Mouse (Mus musculus) midbrain, postnatal 0 days (tissue): ENCODE measurements around the gene Harbi1. TPM values are rescaled to one million over a fixed set of nuclear protein-coding genes. Genes with fewer than 3 reads are reported as not detected.
A peak's percentile ranks its signal among the peaks of the same experiment; 100 is the strongest.

Experiments used
- ATAC-seq: fragments of 200-750 bp; cut with Nextera tagmentation; 2 replicates; pipeline ENCODE4 v1.8.0; 2017; ENCODE audit warnings: moderate number of reproducible peaks, mild to moderate bottlenecking, moderate TSS enrichment, moderate library complexity; ENCODE audit not compliant: low FRiP score
- DNase-seq: peaks from one replicate; pipeline ENCODE4 v3.0.0-alpha.2; 2015; ENCODE audit warnings: low spot score
- H3K27ac ChIP-seq: fragments of 300-500 bp; sonication (generic); 2 replicates; pipeline ENCODE4 v1.5.1; 2014; ENCODE audit warnings: low read depth, mild to moderate bottlenecking, low read length, mixed read lengths
- H3K27me3 ChIP-seq: fragments of 300-500 bp; sonication (generic); 2 replicates; pipeline ENCODE4 v1.6.1; 2014; ENCODE audit warnings: low read length, control low read depth, mixed read lengths; ENCODE audit not compliant: insufficient read depth
- H3K36me3 ChIP-seq: fragments of 300-500 bp; sonication (generic); 2 replicates; pipeline ENCODE4 v1.6.1; 2014; ENCODE audit warnings: low read length, control low read depth, mixed read lengths; ENCODE audit not compliant: insufficient read depth
- H3K4me1 ChIP-seq: fragments of 300-500 bp; sonication (generic); 2 replicates; pipeline ENCODE4 v1.6.1; 2014; ENCODE audit warnings: mild to moderate bottlenecking, control low read depth, antibody characterized with exemption, low read length, mixed read lengths; ENCODE audit not compliant: insufficient read depth
- H3K4me2 ChIP-seq: fragments of 300-500 bp; sonication (generic); 2 replicates; pipeline ENCODE4 v1.6.1; 2014; ENCODE audit warnings: low read depth, mild to moderate bottlenecking, low read length, mixed read lengths; ENCODE audit not compliant: poor library complexity, severe bottlenecking
- H3K4me3 ChIP-seq: fragments of 300-500 bp; sonication (generic); 2 replicates; pipeline ENCODE4 v1.5.1; 2014; ENCODE audit warnings: low read depth, mild to moderate bottlenecking, low read length, moderate library complexity
- H3K9ac ChIP-seq: fragments of 300-500 bp; sonication (generic); replicated peaks from 2 replicates; pipeline ENCODE4 v1.6.1; 2014; ENCODE audit warnings: mild to moderate bottlenecking, low read length, moderate library complexity, mixed read lengths; ENCODE audit not compliant: poor library complexity, severe bottlenecking
- H3K9me3 ChIP-seq: fragments of 300-500 bp; sonication (generic); 2 replicates; pipeline ENCODE4 v1.6.1; 2016; ENCODE audit warnings: low read length, control low read depth
- CTCF ChIP-seq: IDR thresholded peaks from 2 replicates; pipeline ENCODE4 v1.5.1; 2016; ENCODE audit warnings: antibody characterized with exemption, mild to moderate bottlenecking
- WGBS: fragments of 180-500 bp; shearing (Covaris S2); extraction: QIAGEN DNeasy Blood & Tissue Kit; methylation state at CpG from one replicate; pipeline ENCODE4 v1.1.7; 2014; 5-methylcytosine and 5-hydroxymethylcytosine counted together
- polyA plus RNA-seq: library from polyadenylated mRNA; unstranded; fragments of >200 nt; fragmentation: Nextera tagmentation; extraction: Ambion mirVana; gene quantifications from 2 replicates; pipeline ENCODE4 v1.2.1, GENCODE M21; 2015
- total RNA-seq: library from RNA; depleted of rRNA; stranded (reverse); fragments of >200 nt; gene quantifications from 2 replicates; pipeline ENCODE4 v1.2.3, GENCODE M21; 2014; rRNA removed

The Harbi1 gene
- 11.7 and 16.2 TPM in 2 replicates for total RNA-seq
- 12.3 TPM in 2 replicates for polyA plus RNA-seq

- TF ChIP-seq CTCF = no peak
- Histone ChIP-seq H3K4me3 (peak within 1 kb of the TSS; percentile 89), H3K27ac (peak within 1 kb of the TSS; percentile 74), H3K9ac (peak within 1 kb of the TSS; percentile 81), H3K36me3 (no peaks in the 10 kb centered on the region), H3K4me2 (peak within 1 kb of the TSS; percentile 80), H3K4me1 (peaks cover 4% of the 10 kb centered on the region; the same call in 1 of the 2 replicates), H3K27me3 (no peaks in the 10 kb centered on the region), H3K9me3 (no peaks in the 10 kb centered on the region)
- ATAC-seq = peak; percentile 99
- DNase-seq = peak; percentile 95
- under 1% methylated on average over 66 of the region's 66 CpGs for WGBS
Measured at GRCm38 (mm10) chr2:91710272-91711234, at the start of gene Harbi1, which contains the start of gene Atg13. TSS of gene Harbi1 (plus strand) at chr2:91710852. TSS of gene Atg13 (minus strand) at chr2:91710576.

DNA sequence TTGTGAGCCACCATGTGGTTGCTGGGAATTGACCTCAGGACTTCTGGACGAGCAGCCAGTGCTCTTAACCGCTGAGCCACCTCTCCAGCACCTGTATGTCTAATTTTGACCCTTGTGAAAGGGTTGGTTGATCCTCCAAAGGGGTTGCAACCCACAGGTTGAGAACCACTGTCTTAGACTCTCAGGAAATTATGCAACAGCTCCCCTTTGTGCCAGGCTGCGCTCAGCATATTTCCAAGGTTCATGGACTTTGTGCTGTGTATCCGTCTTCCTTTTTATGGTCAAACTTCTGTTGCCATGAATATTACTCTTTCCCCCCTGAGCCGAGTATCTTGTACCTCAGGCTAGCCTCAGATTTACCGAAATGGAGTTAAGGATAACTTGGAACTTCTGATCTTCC lies 49.7 kb upstream of the Harbi1 start:
- Histone ChIP-seq H3K27ac (no peak overlapping the region), H3K4me2 (no peak overlapping the region), H3K9ac (no peak overlapping the region), H3K9me3 (no peaks in the 10 kb centered on the region), H3K4me3 (no peak overlapping the region), H3K4me1 (no peaks in the 10 kb centered on the region), H3K36me3 (peaks cover 70% of the 10 kb centered on the region), H3K27me3 (no peaks in the 10 kb centered on the region)
- 93% methylated on average over 6 of the region's 6 CpGs for WGBS
- TF ChIP-seq CTCF = no peak
- DNase-seq (no peak), ATAC-seq (no peak)

DNA sequence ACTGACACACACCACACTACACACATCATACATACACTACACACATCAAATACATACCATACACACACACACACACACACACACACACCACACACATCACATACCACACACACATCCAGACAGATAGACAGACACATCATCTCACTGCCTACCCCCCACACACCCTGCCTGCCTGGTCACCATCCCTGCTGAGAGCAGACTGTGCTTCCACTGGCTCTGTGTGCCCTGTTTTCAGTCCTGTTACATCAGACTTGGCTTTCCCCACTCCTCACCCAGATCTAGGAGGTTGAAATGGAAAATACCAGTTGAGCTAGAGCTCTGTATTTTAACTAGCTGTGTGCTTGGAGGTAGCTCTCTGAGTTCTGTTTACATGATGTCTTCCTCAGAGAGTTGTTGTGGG lies 45.9 kb upstream of the Harbi1 start:
- Histone ChIP-seq H3K9me3 (no peaks in the 10 kb centered on the region), H3K4me2 (no peak overlapping the region), H3K27me3 (no peaks in the 10 kb centered on the region), H3K4me1 (no peaks in the 10 kb centered on the region), H3K36me3 (peaks cover 72% of the 10 kb centered on the region), H3K4me3 (no peak overlapping the region), H3K27ac (no peak overlapping the region), H3K9ac (no peak overlapping the region)
- no peak for TF ChIP-seq CTCF
- DNase-seq (no peak), ATAC-seq (no peak)

DNA sequence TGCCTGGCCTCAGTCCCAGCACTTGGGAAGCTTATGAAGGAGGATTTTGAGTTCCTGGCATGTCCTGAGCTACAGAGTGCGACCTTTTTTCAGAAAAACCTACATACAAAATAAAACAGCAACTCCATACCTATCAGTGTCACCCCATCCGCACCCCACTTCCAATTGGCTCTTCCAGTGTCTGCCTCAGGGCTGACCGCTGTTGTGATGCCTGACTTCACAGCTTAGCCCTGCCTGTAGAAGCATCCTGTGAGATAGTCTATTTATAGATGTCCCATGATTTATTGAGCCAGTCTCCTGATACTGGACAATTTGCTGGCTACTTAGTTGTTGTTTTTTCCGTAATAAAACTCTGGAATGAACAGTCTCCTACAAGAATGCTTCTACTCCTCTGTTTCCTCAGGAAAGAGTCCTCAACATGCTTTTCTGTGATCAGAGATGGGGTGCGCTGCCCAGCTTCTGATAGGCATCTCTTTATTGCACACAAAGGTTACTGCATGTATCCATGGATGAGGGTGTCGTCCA lies 44.2 kb upstream of the Harbi1 start:
- ATAC-seq = no peak
- Histone ChIP-seq H3K27me3 (no peaks in the 10 kb centered on the region), H3K9me3 (no peaks in the 10 kb centered on the region), H3K9ac (no peak overlapping the region), H3K4me1 (no peaks in the 10 kb centered on the region), H3K4me2 (no peak overlapping the region), H3K4me3 (no peak overlapping the region), H3K36me3 (peaks cover 80% of the 10 kb centered on the region), H3K27ac (no peak overlapping the region)
- 98% methylated on average over 6 of the region's 6 CpGs for WGBS
- TF ChIP-seq CTCF = no peak
- DNase-seq = no peak

DNA sequence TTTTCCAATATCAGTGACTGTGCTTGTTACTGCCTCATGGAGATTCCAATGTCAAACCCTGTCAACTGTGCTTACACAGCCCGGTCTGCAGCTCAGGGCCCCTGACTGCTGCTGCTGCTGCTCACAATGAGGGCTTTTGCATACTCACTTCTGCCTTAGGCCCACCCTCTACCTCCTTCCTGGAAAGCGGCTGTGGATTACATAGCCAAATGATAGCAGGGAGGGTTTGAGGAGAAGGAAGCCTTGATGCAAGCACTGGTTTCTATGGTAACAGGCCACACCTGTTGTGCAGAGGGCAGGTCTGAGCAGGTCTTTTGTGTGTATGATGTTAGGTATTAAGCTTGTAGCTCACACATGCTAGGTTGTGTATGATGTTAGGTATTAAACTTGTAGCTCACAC lies 42.9 kb upstream of the Harbi1 start:
- 81% methylated on average over 2 of the region's 2 CpGs for WGBS
- H3K4me1 ChIP-seq = no peaks in the 10 kb centered on the region
- H3K36me3 ChIP-seq = peaks cover 74% of the 10 kb centered on the region

GRCm38 (mm10) chr2:91669326-91669725 lies 41.3 kb upstream of the Harbi1 start:
- Histone ChIP-seq H3K27me3 (no peaks in the 10 kb centered on the region), H3K9ac (no peak overlapping the region), H3K4me1 (no peaks in the 10 kb centered on the region), H3K36me3 (peaks cover 67% of the 10 kb centered on the region), H3K4me2 (no peak overlapping the region), H3K27ac (no peak overlapping the region), H3K4me3 (no peak overlapping the region), H3K9me3 (no peaks in the 10 kb centered on the region)
- DNase-seq = no peak
- no peak for ATAC-seq
- no peak for TF ChIP-seq CTCF
- WGBS = 93% methylated on average over 8 of the region's 8 CpGs

More for the DNA sequence above, 42.9 kb upstream of the Harbi1 start:
- TF ChIP-seq CTCF = no peak
- Histone ChIP-seq H3K27ac (no peak overlapping the region), H3K27me3 (no peaks in the 10 kb centered on the region), H3K9ac (no peak overlapping the region), H3K4me3 (no peak overlapping the region), H3K9me3 (no peaks in the 10 kb centered on the region), H3K4me2 (no peak overlapping the region)
- DNase-seq (no peak), ATAC-seq (no peak)
